Mouse (Mus musculus) ovary, adult 10 weeks (tissue): ENCODE data around the gene Hdac9. TPM values are rescaled to one million over a fixed set of nuclear protein-coding genes. Genes with fewer than 3 reads are reported as not detected.

Source experiments
- polyA plus RNA-seq: library from polyadenylated mRNA; stranded (reverse); fragments of 350-450 nt; fragmentation: Illumina TruSeq; extraction: RNeasy Lipid Tissue Mini Kit (QIAGEN cat#74804); gene quantifications from one replicate; pipeline ENCODE4 v1.2.3, GENCODE M21; 2014

The Hdac9 gene
- 5.4 TPM for polyA plus RNA-seq

DNA sequence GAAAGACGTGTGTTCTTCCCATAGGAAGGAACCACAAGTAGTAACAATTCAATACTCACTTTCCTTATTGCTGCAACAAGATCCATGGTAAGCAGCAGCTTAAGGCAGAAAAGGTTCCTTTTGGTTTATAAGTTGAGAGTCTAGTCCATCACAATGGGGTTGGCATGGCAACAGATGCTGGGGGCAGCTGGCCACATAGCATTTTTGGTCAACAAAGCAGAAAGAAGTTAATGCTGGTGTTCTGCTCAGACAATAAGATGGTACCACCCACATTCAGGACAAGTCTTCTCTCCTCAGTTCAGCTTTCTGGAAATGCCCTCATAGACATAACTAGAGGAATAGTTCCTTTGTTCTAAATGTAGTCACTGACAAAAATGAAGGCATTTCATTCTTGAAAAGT lies at the start of gene Hdac9:
Hdac9 (minus strand) TSS at position 101 of the 400 bp plus-strand sequence.

Other genes starting within 250 kb of the Hdac9 start
- gene Prps1l1, start 67.7 kb upstream of the Hdac9 start, polyA plus RNA-seq: not detected
- gene Snx13, start 130.1 kb upstream of the Hdac9 start, polyA plus RNA-seq: 163 TPM